In the genomic region with DNA sequence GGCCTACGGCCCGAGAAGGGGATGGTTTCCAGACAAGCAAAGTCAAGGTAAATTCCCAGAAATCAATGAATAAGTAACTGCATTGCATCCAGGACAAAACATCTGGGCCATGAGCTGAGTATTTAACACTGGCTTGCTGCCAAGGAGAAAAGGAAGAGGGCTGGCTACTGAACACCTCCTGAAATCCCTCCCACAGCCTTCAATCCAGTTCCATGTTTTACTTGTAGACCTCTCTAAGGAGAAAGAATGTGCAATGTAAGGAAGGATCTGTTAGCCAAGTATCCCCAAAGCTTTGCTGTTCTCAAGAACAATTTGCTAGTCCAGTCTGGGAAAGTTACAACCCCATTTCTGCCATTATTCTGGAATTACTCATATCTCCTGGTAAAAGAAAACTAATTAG, we compare ENCODE assay signal across 17 mouse cellular contexts. TPM values are rescaled to one million over a fixed set of nuclear protein-coding genes. Genes with fewer than 3 reads are reported as not detected.
DNase-seq lines count a peak whose midpoint lies in the region; ATAC-seq lines count a peak whose summit lies in the region.
"Had no signal": no experiment of that assay in that cellular context is flagged by ENCODE, and none has a peak within 500 bp of the region (broad histone marks: within the 10 kb centered on the region; RNA-seq: fewer than 3 reads in every experiment).

No protein-coding gene starts in this region.

- H3K36me3 ChIP-seq in embryonic facial prominence, embryonic 11.5 days (replicated peaks; ENCODE audit: control insufficient read depth, insufficient read depth, low read depth, low read length) = no peaks in the 10 kb centered on the region
- no peaks in the 10 kb centered on the region for H3K36me3 ChIP-seq in embryonic facial prominence, embryonic 10.5 days (replicated peaks)
- no peaks in the 10 kb centered on the region for H3K36me3 ChIP-seq in midbrain, embryonic 14.5 days (ENCODE audit: control insufficient read depth, insufficient read depth, low read length)
- no peaks in the 10 kb centered on the region for H3K36me3 ChIP-seq in midbrain, embryonic 15.5 days (replicated peaks)
- H3K36me3 ChIP-seq in liver, embryonic 11.5 days (ENCODE audit: control insufficient read depth, insufficient read depth, low read length) = no peaks in the 10 kb centered on the region
- H3K36me3 ChIP-seq: G1E had no signal

- H3K4me2 ChIP-seq in embryonic facial prominence, embryonic 11.5 days (ENCODE audit: low read depth, low read length) = no peak overlapping the region
- H3K4me2 ChIP-seq in midbrain, embryonic 14.5 days (ENCODE audit: low read length) = no peak overlapping the region
- H3K4me2 ChIP-seq in midbrain, embryonic 15.5 days = no peak overlapping the region
- no peak overlapping the region for H3K4me2 ChIP-seq in liver, embryonic 11.5 days

- WGBS in embryonic facial prominence, embryonic 11.5 days = 88% methylated on average over 2 of the region's 2 CpGs
- 84% methylated on average over 2 of the region's 2 CpGs for WGBS in embryonic facial prominence, embryonic 10.5 days
- 89% methylated on average over 2 of the region's 2 CpGs for WGBS in midbrain, embryonic 14.5 days
- 94% methylated on average over 2 of the region's 2 CpGs for WGBS in midbrain, embryonic 15.5 days
- WGBS in liver, embryonic 11.5 days = 69% methylated on average over 2 of the region's 2 CpGs

- H3K4me3 ChIP-seq in embryonic facial prominence, embryonic 11.5 days (ENCODE audit: low read depth, low read length) = no peak overlapping the region
- no peak overlapping the region for H3K4me3 ChIP-seq in embryonic facial prominence, embryonic 10.5 days
- H3K4me3 ChIP-seq in midbrain, embryonic 14.5 days (replicated peaks; ENCODE audit: low read depth, low read length) = no peak overlapping the region
- H3K4me3 ChIP-seq in midbrain, embryonic 15.5 days = no peak overlapping the region
- H3K4me3 ChIP-seq in liver, embryonic 11.5 days (ENCODE audit: low read depth, low read length) = no peak overlapping the region
- H3K4me3 ChIP-seq: layer of hippocampus, adult 2 months had no signal

- H3K27ac ChIP-seq in embryonic facial prominence, embryonic 11.5 days (replicated peaks; ENCODE audit: low read depth, low read length) = no peak overlapping the region
- H3K27ac ChIP-seq in embryonic facial prominence, embryonic 10.5 days (replicated peaks) = no peak overlapping the region
- no peak overlapping the region for H3K27ac ChIP-seq in midbrain, embryonic 14.5 days (replicated peaks; ENCODE audit: low read depth, low read length)
- H3K27ac ChIP-seq in midbrain, embryonic 15.5 days = no peak overlapping the region
- H3K27ac ChIP-seq in liver, embryonic 11.5 days (ENCODE audit: low read depth, low read length) = no peak overlapping the region
- H3K27ac ChIP-seq: hindbrain, postnatal 0 days; layer of hippocampus, adult 2 months had no signal

- H3K9me3 ChIP-seq in embryonic facial prominence, embryonic 11.5 days (replicated peaks; ENCODE audit: control insufficient read depth, low read length) = no peaks in the 10 kb centered on the region
- H3K9me3 ChIP-seq in embryonic facial prominence, embryonic 10.5 days = no peaks in the 10 kb centered on the region
- H3K9me3 ChIP-seq in midbrain, embryonic 14.5 days (ENCODE audit: control insufficient read depth, low read length) = no peaks in the 10 kb centered on the region
- H3K9me3 ChIP-seq in midbrain, embryonic 15.5 days = no peaks in the 10 kb centered on the region
- H3K9me3 ChIP-seq in liver, embryonic 11.5 days (ENCODE audit: control insufficient read depth, low read length) = no peaks in the 10 kb centered on the region
- H3K9me3 ChIP-seq: G1E had no signal

- no peak overlapping the region for H3K9ac ChIP-seq in embryonic facial prominence, embryonic 11.5 days (replicated peaks; ENCODE audit: low read length)
- no peak overlapping the region for H3K9ac ChIP-seq in midbrain, embryonic 14.5 days (replicated peaks; ENCODE audit: low read length)
- H3K9ac ChIP-seq in midbrain, embryonic 15.5 days = no peak overlapping the region
- H3K9ac ChIP-seq in liver, embryonic 11.5 days (ENCODE audit: low read depth, low read length) = no peak overlapping the region
- H3K9ac ChIP-seq: forebrain, postnatal 0 days; liver, postnatal 0 days had no signal

- no peaks in the 10 kb centered on the region for H3K27me3 ChIP-seq in embryonic facial prominence, embryonic 11.5 days (ENCODE audit: control insufficient read depth, insufficient read depth, low read length)
- H3K27me3 ChIP-seq in embryonic facial prominence, embryonic 10.5 days (replicated peaks; ENCODE audit: low read depth, poor library complexity, severe bottlenecking) = no peaks in the 10 kb centered on the region
- H3K27me3 ChIP-seq in midbrain, embryonic 14.5 days (ENCODE audit: control insufficient read depth, insufficient read depth, low read length) = no peaks in the 10 kb centered on the region
- H3K27me3 ChIP-seq in midbrain, embryonic 15.5 days (replicated peaks) = no peaks in the 10 kb centered on the region
- H3K27me3 ChIP-seq in liver, embryonic 11.5 days (replicated peaks; ENCODE audit: control insufficient read depth, insufficient read depth, low read length) = no peaks in the 10 kb centered on the region

- no peak for ATAC-seq in embryonic facial prominence, embryonic 11.5 days (replicated peaks; ENCODE audit: insufficient number of reproducible peaks, low FRiP score, low TSS enrichment, low read depth)
- no peak for ATAC-seq in midbrain, embryonic 14.5 days (ENCODE audit: low FRiP score, low TSS enrichment)
- no peak for ATAC-seq in midbrain, embryonic 15.5 days (replicated peaks)
- ATAC-seq in liver, embryonic 11.5 days (replicated peaks; ENCODE audit: low FRiP score) = no peak
- ATAC-seq: forebrain, postnatal 0 days; hindbrain, postnatal 0 days; liver, postnatal 0 days had no signal

- DNase-seq in embryonic facial prominence, embryonic 11.5 days (ENCODE audit: low spot score) = peak; percentile 52
- no peak for DNase-seq in embryonic facial prominence, embryonic 10.5 days (ENCODE audit: low spot score)
- peak; percentile 5 for DNase-seq in midbrain, embryonic 14.5 days
- peak; percentile 28 for DNase-seq in fibroblast of lung, adult 2 months (ENCODE audit: low read depth)
- peak; percentile 20 for DNase-seq in yolk sac, embryonic 10.5 days (ENCODE audit: low spot score)
- DNase-seq in liver, embryonic 11.5 days (ENCODE audit: low spot score) = no peak
- no peak for DNase-seq in gastrocnemius, postnatal 10 days
- DNase-seq: adrenal gland, adult 8-10 months; forebrain, postnatal 0 days; gastrocnemius, postnatal 36 days; liver, postnatal 0 days; right cerebral cortex, postnatal 14 days had no signal

- H3K4me1 ChIP-seq in embryonic facial prominence, embryonic 11.5 days (ENCODE audit: control insufficient read depth, insufficient read depth, low read length) = no peaks in the 10 kb centered on the region
- H3K4me1 ChIP-seq in embryonic facial prominence, embryonic 10.5 days = no peaks in the 10 kb centered on the region
- no peaks in the 10 kb centered on the region for H3K4me1 ChIP-seq in midbrain, embryonic 14.5 days (ENCODE audit: control insufficient read depth, insufficient read depth, low read length)
- no peaks in the 10 kb centered on the region for H3K4me1 ChIP-seq in midbrain, embryonic 15.5 days
- H3K4me1 ChIP-seq in liver, embryonic 11.5 days (replicated peaks; ENCODE audit: control insufficient read depth, insufficient read depth, low read length) = no peaks in the 10 kb centered on the region

RNA-seq across cellular contexts. Expression of a gene that starts 42.4 kb away (rescaled TPM):
- 3.3 and 4.4 TPM in 2 replicates for polyA plus RNA-seq in embryonic facial prominence, embryonic 11.5 days (2014; fragmentation: Nextera tagmentation; extraction: Ambion mirVana)
- polyA plus RNA-seq in embryonic facial prominence, embryonic 10.5 days (2016; fragmentation: Nextera tagmentation; extraction: Ambion mirVana) = 0.63 and 0.77 TPM in 2 replicates
- 2.8 and 3.2 TPM in 2 replicates for polyA plus RNA-seq in midbrain, embryonic 14.5 days (2014; fragmentation: Nextera tagmentation; extraction: Ambion mirVana)
- 7.2 and 7.9 TPM in 2 replicates for polyA plus RNA-seq in midbrain, embryonic 15.5 days (2015; fragmentation: Nextera tagmentation; extraction: Ambion mirVana)
- 16.8 and 17.6 TPM in 2 replicates for polyA plus RNA-seq in liver, embryonic 11.5 days (2014; fragmentation: Nextera tagmentation; extraction: Ambion mirVana)
- total RNA-seq in gastrocnemius, postnatal 10 days (2021) = 1 to 10 TPM; 4.3 to 4.5 TPM
- total RNA-seq: common myeloid progenitor, adult 5-6 weeks had no signal
- polyA plus RNA-seq: G1E had no signal

Comparison
In these comparisons a context has a peak if more than half of its experiments do, and no peak if none do; other contexts are left out.
1. DNase-seq: peak in embryonic facial prominence, embryonic 11.5 days (single experiment), midbrain, embryonic 14.5 days (single experiment), fibroblast of lung, adult 2 months (single experiment) and yolk sac, embryonic 10.5 days (single experiment); none in embryonic facial prominence, embryonic 10.5 days (single experiment), liver, embryonic 11.5 days (single experiment) and gastrocnemius, postnatal 10 days (single experiment).